Mouse (Mus musculus) erythroid progenitor cell, adult 5-6 weeks (primary cell): Measurements from ENCODE around the gene Lmo7. TPM values are rescaled to one million over a fixed set of nuclear protein-coding genes. Genes with fewer than 3 reads are reported as not detected.

Source experiments
- ATAC-seq: replicated peaks from 2 replicates; pipeline ENCODE4 v1.8.0; 2016; ENCODE audit warnings: moderate number of reproducible peaks, mild to moderate bottlenecking, moderate TSS enrichment, inconsistent platforms; ENCODE audit not compliant: poor library complexity, low FRiP score, severe bottlenecking
- total RNA-seq, 2 experiments: library from RNA; stranded (forward) in 1 of 2; stranded (reverse) in 1 of 2; fragments of 150-400 nt in 1 of 2; fragments of 186-747, 209-891 nt in 1 of 2; gene quantifications; 2 replicates each; pipeline versions ENCODE4 v1.2.3 to v1.2.4; 2015 to 2017; ENCODE audit warnings: low replicate concordance in 2 of 2

Gene Lmo7
- total RNA-seq (2015; ENCODE audit: low replicate concordance) (0.42 and 1.1 TPM in 2 replicates), total RNA-seq (2017; ENCODE audit: low replicate concordance) (0.83 TPM in 1 of 2 replicates, not detected in the other)

DNA sequence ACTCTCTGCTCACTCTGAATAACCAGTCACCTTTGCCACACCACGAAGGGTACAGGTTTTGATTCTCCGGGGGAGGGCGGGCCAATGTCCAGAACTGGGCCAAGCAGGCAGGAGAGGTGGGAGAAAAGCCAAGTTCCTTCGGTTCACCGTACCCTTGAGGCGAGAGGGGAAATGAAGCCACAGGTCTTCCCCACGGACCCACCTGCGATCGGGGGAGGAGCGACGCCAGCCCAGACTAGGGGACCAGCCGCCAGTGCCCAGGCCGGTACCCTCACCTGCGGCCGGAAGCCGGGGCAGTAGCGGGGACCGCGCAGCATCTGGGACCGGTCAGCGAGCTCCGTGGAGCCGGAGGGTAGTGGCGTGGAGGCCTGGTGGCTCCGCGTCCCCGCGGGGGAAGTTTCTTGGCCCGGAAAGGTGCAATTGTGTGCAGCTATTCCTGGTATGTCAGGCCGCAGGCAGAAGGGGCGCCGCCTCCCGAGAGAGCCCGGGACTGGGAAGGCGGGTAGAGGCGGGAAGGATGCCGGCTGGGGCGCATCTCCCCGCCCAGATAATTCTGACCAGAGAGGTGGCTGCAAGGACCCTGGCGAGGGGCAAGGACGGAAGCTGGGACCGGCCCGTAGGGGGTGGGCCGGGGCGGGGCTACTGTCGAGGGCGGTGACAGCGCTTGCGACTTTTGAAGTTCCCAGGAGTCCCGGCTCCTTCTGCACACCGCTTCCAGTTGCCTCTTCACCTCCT is at the start of gene Lmo7, which contains the start of gene Gm9922:
Gene Lmo7, plus strand, starts transcription at position 721 of the 735 bp plus-strand sequence.
Gene Gm9922, minus strand, starts transcription at position 578 of the 735 bp plus-strand sequence.
- ATAC-seq, result no peak

DNA sequence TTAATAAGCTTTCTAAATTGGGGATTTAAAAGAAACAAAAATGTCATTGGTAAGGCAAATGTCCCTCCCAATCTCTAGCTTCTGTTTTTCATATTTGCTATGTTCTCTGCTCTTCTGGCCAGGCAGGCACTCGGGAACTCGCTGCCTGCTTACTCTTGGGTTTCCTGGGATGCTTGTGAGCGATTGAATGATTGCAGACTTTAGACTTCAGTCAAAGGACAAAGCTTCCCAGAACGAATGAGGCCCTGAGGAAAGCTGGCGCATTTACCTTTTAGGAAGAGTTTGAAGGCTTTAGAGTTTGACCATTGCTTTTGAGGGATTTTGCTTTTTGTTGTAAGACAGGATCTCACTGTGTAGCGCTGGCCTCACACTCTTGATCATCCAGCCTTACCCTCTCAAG is 42.1 kb upstream of the Lmo7 start:
- no peak for ATAC-seq

DNA sequence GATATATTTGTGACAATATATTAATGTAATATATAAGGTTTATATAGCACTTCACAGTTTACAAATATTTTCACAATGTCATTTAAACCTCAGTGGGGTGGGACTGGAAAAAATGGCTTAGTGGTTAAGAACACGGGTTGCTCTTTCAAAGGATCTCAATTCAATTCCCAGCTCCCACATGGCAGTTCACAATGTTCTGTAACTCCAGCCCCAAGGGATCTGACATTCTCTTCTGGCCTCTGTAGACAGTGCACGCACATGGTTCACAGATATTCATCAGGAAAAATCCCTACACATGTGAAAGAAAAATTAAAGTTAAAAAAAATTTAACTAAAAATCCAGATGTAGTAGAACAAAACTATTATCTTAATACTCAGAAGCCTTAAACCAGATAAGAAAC is 41.4 kb upstream of the Lmo7 start:
- ATAC-seq, result no peak

DNA sequence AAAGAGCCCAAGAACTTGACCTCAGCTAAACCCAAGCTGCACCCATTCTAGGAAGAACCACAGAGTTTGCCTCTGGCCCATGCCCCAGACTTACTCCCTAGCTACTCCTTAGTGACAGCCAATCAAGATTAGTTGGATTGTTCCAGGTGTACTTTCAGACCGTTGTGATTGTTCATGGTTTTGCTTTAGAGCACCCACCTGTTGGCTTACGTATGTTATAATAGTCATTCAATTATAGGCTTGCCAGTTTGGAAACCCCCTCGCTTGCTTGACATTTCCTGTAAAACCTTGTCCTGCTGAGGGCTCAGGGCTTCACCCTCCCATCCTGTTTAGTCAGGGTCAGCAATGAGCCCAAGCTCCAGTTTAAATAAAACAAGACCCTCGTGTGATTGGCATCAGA is 25.3 kb upstream of the Lmo7 start:
- ATAC-seq, result no peak

DNA sequence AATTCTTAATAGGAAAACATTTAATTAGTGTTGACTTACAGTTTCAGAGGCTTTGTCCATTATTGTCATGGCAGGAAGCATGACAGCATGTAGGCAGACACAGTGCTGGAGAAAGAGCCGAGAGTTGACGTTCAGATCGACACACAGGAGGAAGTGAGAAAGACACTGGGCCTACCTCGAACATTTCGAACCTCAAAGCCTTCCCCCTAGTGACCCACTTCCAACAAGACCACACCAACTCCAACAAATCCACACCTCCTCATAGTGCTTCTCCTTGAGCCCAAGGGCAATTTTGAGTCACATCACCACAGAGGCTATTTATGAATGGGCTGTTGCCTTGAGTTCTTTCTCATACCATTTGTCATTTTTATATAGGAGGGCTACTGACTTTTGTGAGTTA is 22.7 kb upstream of the Lmo7 start:
- no peak for ATAC-seq

DNA sequence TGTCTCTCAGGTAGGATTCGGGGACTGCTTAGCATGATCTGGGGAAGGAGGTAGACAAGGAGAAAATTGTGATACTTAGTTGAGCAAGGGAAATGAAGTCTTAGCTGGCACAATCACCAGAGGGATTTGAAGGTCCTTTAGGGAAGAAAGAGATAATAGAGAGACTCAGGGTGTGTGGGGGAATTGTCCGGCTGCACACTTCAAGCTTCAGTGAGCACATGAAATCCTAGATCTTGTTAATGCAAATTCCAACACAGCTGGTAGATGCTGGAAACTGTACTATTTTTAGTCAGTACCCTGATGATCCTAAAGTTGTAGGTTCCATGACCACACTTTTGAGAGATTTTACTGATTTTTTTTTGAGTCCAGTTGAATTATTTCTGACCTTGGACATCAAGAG is 15.3 kb upstream of the Lmo7 start:
- no peak for ATAC-seq

DNA sequence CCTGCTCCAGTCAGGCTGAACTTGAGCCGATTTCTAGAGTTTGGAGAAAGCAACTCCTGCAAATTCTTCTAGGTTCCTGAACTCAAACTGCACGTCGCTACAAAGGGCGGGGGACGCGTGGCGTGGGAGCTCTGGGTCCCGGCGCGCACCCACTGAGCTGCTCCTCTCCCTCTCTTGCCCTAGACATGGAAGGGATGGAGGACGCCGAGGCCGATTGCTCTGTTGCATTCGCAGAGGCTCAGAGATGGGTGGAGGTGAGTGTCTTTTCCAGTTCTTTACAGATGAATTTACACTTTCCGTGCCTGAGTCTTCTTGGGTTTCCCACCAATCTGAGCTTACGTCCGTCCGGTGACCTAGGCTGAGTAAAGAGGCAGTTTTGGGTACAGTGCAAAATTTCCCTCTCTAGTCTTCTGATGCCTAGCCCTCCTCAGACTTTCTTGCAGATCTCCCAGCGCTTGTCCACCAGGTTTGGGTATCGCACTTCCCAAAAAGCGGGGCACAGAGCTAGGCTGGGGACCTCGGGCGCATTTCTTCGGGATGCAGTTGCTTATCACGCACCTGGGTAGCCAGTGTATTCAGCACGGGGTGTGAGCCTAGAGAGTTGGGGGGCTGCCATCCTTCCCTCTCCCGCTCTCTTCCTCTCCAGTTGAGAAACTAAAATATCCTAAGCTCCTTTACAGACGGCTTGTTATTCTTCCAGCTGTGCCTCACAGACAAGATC is 375 bp downstream of the Lmo7 start:
- no peak for ATAC-seq

DNA sequence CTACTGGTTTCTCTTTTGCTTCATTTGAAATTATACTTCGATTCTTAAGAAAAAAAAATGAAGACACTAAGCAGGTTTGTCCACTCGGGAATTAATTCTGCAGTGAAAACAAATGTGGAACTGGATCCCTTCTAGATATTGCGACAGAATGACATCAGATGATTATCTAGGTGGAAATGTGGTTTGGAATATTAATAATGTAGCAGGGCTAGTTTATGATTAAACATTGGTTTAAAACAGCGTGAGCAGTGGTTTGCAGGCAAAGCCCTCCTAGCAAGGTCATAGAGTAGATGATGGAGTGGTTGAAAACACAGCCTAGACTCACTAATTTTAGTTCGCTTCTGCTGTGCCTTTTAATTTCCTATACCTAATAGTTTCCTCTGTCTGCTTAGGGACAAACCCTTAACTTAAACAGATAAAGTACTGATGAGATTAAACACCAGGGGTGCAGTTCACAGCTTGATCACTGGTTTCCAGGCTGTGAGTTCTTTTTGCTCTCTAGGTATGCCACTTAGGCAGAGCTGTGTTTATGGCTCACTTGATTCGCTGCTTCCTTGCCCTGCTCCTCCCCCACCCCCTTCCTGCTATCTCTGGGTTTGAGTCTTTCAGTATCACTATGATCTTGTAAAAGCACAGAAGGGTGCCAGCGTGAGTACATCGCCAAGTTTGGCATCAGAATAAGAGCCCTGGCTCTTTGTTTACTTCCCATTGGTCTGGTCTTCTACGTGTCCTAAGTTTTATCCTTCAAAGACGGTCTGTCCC is 4.0 kb downstream of the Lmo7 start:
- no peak for ATAC-seq

DNA sequence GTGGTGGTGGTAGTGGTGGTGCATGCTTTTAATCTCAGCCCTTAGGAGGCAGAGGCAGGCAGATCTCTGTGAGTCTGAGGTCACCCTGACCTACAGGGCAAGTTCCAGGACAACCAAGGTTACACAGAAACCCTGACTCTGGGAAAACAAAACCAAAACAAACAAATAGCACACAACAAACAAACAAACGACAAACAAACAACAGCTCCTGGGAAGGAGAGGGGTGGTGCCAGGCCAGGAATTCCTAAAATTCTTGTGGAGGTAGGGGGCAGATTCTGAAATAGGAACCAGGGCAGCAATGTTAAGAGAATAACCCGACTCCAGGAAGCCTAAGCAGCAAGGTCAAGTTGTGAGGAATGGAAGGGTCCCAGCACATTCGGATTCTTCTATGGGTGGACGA is 7.7 kb downstream of the Lmo7 start:
- ATAC-seq, result no peak

DNA sequence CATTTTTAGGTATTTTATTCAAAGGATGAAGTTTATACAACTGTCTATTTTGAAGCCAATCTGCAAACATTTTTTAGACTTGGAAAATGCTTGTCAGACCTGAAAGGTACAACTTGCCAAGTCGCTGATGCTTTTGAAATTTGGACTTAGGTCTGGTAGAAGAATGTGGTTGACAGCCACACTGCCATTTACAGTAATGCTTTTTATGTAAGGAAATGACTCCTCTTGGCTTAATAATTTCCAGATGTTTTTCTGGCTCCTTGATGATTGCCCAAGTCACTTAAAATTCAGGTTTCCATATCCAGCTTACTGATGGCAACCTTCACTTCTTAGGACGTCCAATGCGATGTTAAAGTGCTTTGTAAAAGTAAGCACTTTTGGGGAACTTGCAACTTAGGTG is 16.9 kb downstream of the Lmo7 start:
- no peak for ATAC-seq

DNA sequence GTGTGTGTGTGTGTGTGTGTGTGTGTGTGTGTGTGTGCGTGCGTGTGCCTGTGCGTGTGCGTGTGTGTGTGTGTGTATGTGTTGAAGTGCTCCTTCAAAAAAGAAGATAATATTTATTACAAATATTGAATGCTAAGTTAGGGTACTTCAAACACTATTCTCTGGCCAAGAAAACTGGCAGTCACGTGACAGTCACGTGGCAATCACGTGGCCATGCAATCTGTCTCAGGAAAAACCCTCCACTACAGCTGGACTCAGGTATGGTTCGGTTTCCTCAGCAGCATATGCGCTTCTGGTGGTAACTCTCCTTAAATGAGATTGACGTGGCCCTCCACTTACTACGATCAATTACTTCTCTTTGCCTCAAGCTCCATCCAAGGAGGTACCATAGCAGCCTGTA is 18.1 kb downstream of the Lmo7 start:
- ATAC-seq, result no peak

DNA sequence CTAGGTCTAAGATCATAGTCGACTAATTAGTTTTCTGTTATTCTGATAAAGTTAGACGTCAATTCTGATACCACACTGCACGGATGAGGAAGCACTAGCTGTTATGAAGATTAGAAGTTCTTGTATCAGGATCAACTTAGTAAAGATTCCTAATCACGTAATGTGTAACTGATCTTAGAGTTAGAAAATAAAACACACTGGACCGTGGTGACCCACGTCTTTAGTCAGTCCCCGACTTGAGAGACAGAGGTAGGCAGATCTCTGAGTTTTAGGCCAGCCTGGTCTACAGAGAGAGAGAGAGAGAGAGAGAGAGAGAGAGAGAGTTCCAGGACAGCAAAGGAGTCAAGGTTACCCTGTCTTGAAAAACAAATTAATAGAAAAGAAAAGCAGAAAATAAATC is 18.7 kb downstream of the Lmo7 start:
- ATAC-seq, result no peak

DNA sequence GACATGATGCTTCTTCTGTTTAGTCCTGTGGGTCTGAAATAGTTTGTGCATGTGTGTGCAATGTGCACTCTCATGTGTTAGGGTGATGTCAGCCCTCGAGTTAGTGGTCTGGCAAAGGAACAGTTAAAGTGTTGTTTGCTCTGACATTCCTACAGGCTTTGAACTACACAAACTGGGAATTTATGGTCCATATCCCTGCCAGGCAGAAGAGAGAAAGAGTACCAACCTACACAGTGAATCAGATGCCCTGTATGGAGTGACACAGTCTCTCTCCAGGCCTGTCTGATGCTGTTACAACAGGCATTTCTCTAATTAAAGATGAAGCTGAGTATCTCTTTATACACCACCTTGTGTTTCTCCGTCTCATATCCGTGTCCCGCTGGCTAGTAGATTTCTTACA is 21.2 kb downstream of the Lmo7 start:
- ATAC-seq, result no peak

DNA sequence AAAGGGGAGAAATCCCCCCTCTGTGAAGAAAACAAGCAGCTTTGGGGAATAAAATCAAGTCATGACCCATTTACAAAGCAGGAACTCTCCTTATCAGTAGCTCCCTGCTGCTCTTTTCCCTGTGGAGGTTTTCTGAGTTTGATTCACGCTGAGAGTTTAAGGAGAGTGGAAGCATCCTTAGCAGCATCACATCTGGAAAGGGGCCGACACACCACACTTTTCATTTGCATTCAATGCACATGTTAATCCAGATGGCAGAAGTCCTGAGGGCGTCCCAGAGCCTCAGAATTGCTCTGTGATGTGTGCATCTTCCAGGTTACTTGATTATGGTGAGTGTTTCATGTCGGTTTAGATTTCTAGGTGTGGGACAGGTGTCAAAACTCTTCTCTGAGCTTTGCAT is 25.7 kb downstream of the Lmo7 start:
- no peak for ATAC-seq

DNA sequence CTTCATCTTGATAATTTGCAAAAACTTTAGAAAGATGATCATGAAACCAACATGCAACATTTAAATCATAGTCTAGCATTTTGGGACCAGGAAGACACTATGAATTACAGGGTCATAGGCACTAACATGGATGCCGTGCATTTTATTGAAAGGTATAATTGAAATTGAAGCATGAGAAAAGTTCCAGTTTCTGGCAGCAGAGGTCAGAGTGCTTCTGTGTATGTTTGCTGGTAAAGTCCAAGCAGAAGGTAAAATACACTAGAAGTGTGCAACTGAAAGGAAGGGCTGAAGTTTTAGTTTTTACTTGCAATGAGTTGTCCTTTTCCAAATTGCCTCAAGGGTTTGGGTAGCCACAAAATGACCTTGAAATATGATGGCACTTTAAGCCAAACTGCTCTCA is 32.5 kb downstream of the Lmo7 start:
- ATAC-seq, result no peak

DNA sequence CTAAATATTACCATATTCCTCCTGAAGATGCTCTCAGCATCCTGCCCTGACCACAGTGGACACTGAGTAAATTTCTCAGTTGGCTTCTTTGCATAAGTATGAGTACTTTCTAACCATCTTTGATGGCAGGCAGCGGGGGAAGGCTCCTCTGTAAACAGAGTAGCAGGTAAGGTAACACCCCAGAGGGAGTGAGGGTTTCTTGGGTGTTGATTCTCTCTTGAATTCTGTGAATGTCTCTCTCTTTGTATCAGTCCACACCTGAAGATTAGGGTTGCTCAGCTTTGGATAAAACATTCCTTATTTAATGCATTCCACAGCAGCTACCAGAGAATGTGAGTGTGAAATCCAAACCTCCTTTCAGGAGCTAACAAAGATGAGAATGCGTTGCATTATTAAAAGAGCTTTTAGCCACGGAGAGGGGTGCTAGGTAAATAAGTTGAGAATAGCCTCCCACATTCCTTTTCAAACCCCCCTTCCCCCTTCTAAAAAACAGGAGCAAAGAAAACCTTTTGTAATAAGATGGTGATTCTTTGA is 34.1 kb downstream of the Lmo7 start:
- no peak for ATAC-seq

DNA sequence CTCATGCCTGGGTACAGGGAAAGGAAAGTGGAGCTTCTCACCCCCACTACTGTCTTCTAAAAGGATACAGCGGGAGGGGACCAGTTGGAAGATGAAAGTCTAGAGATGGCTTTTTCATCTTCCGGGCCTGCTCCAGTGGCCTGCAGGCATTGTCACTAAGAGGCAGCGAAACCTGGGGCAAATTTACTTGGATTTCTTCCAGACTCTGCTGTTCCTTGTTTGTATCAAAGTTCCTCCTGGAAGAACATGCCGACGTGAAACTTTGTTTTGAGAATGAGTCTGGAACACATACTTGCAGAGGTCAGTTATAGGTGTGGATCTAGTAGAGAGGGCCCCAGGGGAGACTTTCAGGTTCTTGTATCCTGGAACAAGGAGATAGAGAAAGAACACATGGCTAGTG is 41.6 kb downstream of the Lmo7 start:
- no peak for ATAC-seq

DNA sequence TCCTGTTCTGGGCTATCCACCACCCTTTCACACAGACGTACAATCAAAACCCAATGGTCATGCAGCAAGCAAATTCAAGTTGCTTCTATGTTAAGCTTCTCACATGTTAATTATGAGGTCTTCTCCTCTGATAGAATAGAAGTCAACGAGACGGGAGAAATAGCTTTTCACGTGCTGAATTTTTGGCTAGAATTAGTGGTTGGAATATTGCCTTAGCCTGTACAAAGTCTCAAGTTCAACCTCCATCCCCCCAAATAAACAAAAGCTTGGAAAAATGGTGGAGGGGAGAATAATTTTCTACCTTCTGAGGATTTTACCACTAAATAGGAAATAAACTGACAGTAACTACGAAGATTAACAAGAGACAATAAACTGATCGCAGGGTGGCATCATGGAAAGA is 42.0 kb downstream of the Lmo7 start:
- ATAC-seq, result no peak

DNA sequence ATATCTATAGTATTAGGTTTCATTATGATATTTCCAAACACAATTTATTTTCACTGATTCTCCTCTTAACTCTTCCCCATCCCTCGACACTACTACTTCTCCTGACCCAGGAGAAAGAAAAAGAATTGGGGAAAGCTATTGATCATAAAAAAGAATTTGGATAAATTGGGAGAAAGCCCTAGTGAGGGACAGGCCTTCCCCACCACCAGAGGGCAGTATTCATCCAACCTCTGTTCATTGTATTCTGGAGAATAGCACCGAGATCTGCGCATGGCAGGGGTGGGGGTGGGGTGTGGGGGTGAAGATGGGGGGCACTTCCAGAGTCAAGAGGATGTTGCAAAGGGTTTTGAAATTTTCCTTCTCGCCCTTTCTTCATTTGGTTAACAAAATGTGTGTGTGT is 44.9 kb downstream of the Lmo7 start:
- no peak for ATAC-seq

DNA sequence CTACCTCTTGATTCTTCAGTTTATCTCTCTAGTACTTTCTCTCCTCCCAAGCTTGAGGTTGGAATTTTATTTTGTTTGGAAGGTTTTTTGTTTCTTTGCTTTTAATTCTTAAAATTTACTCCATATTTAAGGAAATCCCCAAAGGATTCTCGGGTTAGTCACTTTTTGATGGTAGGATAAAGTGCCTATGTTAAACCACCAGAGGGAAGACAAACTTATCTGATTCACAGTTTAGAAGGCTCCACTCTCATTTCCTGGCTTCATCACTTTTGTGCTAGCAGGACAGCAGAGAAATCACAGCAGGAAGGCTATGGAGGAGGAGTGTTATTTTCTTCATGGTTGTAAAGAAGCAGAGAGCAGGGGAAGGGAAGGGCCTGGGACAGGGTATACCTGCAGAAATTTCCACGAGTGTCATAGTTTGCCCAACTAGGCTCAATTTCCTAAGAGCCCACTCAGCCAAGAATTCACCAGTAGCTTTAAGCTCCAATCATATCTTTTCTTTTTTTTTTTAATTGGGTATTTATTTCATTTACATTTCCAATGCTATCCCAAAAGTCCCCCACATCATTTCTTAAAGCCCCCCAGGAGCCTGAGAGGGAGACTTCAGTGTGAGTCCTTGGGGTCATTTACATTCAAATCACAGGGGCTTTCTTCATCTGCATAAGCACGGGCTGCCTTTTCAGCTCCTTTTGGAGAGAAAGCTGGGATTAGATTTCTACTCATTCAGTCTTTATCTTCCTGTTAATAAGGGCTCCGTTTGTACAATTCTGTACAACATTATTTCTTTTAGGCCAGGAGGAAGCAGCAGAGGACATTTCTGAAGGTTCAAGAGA is 46.8 kb downstream of the Lmo7 start:
- ATAC-seq, result no peak
